In genomic region chr13:54575489-54575888, GRCm38 (mm10) we compare ENCODE assay signal across 8 mouse cellular contexts. TPM values are rescaled to one million over a fixed set of nuclear protein-coding genes. Genes with fewer than 3 reads are reported as not detected.
DNase-seq lines count a peak whose midpoint lies in the region; ATAC-seq and TF ChIP-seq lines count a peak whose summit lies in the region.

No protein-coding gene starts in this region.

- TF ChIP-seq EP300 in ES-Bruce4 (IDR thresholded peaks at IDR 0.05; ENCODE audit: insufficient read depth, low read depth, low read length): no peak

- H3K27me3 ChIP-seq in heart, embryonic 13.5 days (replicated peaks): no peaks in the 10 kb centered on the region
- H3K27me3 ChIP-seq in ES-Bruce4 (ENCODE audit: control insufficient read depth, insufficient read depth, low read length, poor library complexity, severe bottlenecking): no peaks in the 10 kb centered on the region
- H3K27me3 ChIP-seq in forebrain, embryonic 12.5 days: peaks cover 12% of the 10 kb centered on the region
- H3K27me3 ChIP-seq in liver, embryonic 12.5 days (replicated peaks): no peaks in the 10 kb centered on the region; the same call in 1 of the 2 replicates

- peak overlapping the region; percentile 85 for H3K27ac ChIP-seq in heart, embryonic 13.5 days (replicated peaks)
- H3K27ac ChIP-seq in ES-Bruce4 (ENCODE audit: insufficient read depth, low read length): no peak overlapping the region
- no peak overlapping the region for H3K27ac ChIP-seq in forebrain, embryonic 12.5 days
- H3K27ac ChIP-seq in liver, embryonic 12.5 days: peak overlapping the region; percentile 64; the same call in 1 of the 2 replicates

- no peaks in the 10 kb centered on the region for H3K9me3 ChIP-seq in heart, embryonic 13.5 days
- H3K9me3 ChIP-seq in ES-Bruce4 (replicated peaks; ENCODE audit: control insufficient read depth, insufficient read depth, low read length, poor library complexity, severe bottlenecking): no peaks in the 10 kb centered on the region
- no peaks in the 10 kb centered on the region for H3K9me3 ChIP-seq in forebrain, embryonic 12.5 days
- H3K9me3 ChIP-seq in liver, embryonic 12.5 days (replicated peaks): no peaks in the 10 kb centered on the region

- TF ChIP-seq CTCF in ES-Bruce4 (IDR thresholded peaks at IDR 0.05; ENCODE audit: low read depth, low read length): no peak

- intact Hi-C loops in gastrocnemius, postnatal 36 days (cut with DNase I): no loop called here

- peaks cover 43% of the 10 kb centered on the region for H3K36me3 ChIP-seq in heart, embryonic 13.5 days
- peaks cover 5% of the 10 kb centered on the region; the same call in 1 of the 2 replicates for H3K36me3 ChIP-seq in ES-Bruce4 (ENCODE audit: control insufficient read depth, insufficient read depth, low read length, poor library complexity, severe bottlenecking)
- peaks cover 37% of the 10 kb centered on the region for H3K36me3 ChIP-seq in forebrain, embryonic 12.5 days (replicated peaks)
- peaks cover 19% of the 10 kb centered on the region for H3K36me3 ChIP-seq in liver, embryonic 12.5 days

- peak overlapping the region; percentile 94 for H3K9ac ChIP-seq in heart, embryonic 13.5 days
- H3K9ac ChIP-seq in ES-Bruce4 (ENCODE audit: low read depth, poor library complexity, severe bottlenecking): peak overlapping the region; percentile 81
- H3K9ac ChIP-seq in forebrain, embryonic 12.5 days: peak overlapping the region; percentile 90
- peak overlapping the region; percentile 77 for H3K9ac ChIP-seq in liver, embryonic 12.5 days

- 4% methylated on average over 19 of the region's 19 CpGs for WGBS in heart, embryonic 13.5 days
- WGBS in forebrain, embryonic 12.5 days: 3% methylated on average over 19 of the region's 19 CpGs
- 5% methylated on average over 19 of the region's 19 CpGs for WGBS in liver, embryonic 12.5 days (ENCODE audit: insufficient replicate concordance)

- no peak for TF ChIP-seq POLR2A in ES-Bruce4 (IDR thresholded peaks at IDR 0.05; ENCODE audit: insufficient read depth, low read length)

- H3K4me3 ChIP-seq in heart, embryonic 13.5 days: peak overlapping the region; percentile 92
- H3K4me3 ChIP-seq in ES-Bruce4 (ENCODE audit: low read depth, low read length): peak overlapping the region; percentile 85
- peak overlapping the region; percentile 86 for H3K4me3 ChIP-seq in forebrain, embryonic 12.5 days (replicated peaks)
- peak overlapping the region; percentile 74 for H3K4me3 ChIP-seq in liver, embryonic 12.5 days

- H3K4me2 ChIP-seq in heart, embryonic 13.5 days: peak overlapping the region; percentile 83
- peak overlapping the region; percentile 82 for H3K4me2 ChIP-seq in forebrain, embryonic 12.5 days
- H3K4me2 ChIP-seq in liver, embryonic 12.5 days: peak overlapping the region; percentile 94

- H3K4me1 ChIP-seq in heart, embryonic 13.5 days: peaks cover 30% of the 10 kb centered on the region
- no peaks in the 10 kb centered on the region for H3K4me1 ChIP-seq in ES-Bruce4 (ENCODE audit: control insufficient read depth, insufficient read depth, low read length)
- H3K4me1 ChIP-seq in forebrain, embryonic 12.5 days: peaks cover 38% of the 10 kb centered on the region
- H3K4me1 ChIP-seq in liver, embryonic 12.5 days: peaks cover 41% of the 10 kb centered on the region

- no peak for DNase-seq in heart, adult 18-20 months
- no peak for DNase-seq in frontal cortex, postnatal 36 days (ENCODE audit: low spot score in 2 of 2)
- DNase-seq in cerebellum, adult 9-11 months: no peak
- no peak for DNase-seq in gastrocnemius, postnatal 36 days

- ATAC-seq in heart, embryonic 13.5 days (ENCODE audit: extremely low read depth, insufficient number of reproducible peaks, low FRiP score, low TSS enrichment): no peak
- peak; percentile 31; the same call in 1 of the 2 replicates for ATAC-seq in forebrain, embryonic 12.5 days (ENCODE audit: low FRiP score)
- ATAC-seq in liver, embryonic 12.5 days: no peak

RNA-seq across cellular contexts. Expression of gene Arl10, which starts 0.7 kb away (rescaled TPM):
- polyA plus RNA-seq in heart, embryonic 13.5 days (2015; fragmentation: Nextera tagmentation; extraction: Ambion mirVana): 19.0 and 19.2 TPM in 2 replicates
- 1 to 10 TPM; 5.0 to 5.3 TPM for total RNA-seq in heart, adult 18-20 months (2021)
- 10.3 and 11.1 TPM in 2 replicates for polyA plus RNA-seq in ES-Bruce4 (2011; ENCODE audit: insufficient read depth, insufficient read length, low read depth, missing spikeins)
- polyA plus RNA-seq in forebrain, embryonic 12.5 days (2016; fragmentation: Nextera tagmentation; extraction: Ambion mirVana): 44.4 and 50.3 TPM in 2 replicates
- 10.7 and 10.9 TPM in 2 replicates for polyA plus RNA-seq in liver, embryonic 12.5 days (2016; fragmentation: Nextera tagmentation; extraction: Ambion mirVana)
- total RNA-seq in gastrocnemius, postnatal 36 days (2021): 1 to 10 TPM; 2.5 to 3.0 TPM

RNA-seq across cellular contexts. Expression of gene 4833439L19Rik, which starts 10.3 kb away (rescaled TPM):
- polyA plus RNA-seq in heart, embryonic 13.5 days (2015; fragmentation: Nextera tagmentation; extraction: Ambion mirVana): 110 and 122 TPM in 2 replicates
- 100 to 1,000 TPM in 1 of 2 experiments, 10 to 100 TPM in 1; 94.5 to 102 TPM for total RNA-seq in heart, adult 18-20 months (2021)
- 110 and 111 TPM in 2 replicates for polyA plus RNA-seq in ES-Bruce4 (2011; ENCODE audit: insufficient read depth, insufficient read length, low read depth, missing spikeins)
- polyA plus RNA-seq in forebrain, embryonic 12.5 days (2016; fragmentation: Nextera tagmentation; extraction: Ambion mirVana): 243 and 259 TPM in 2 replicates
- polyA plus RNA-seq in liver, embryonic 12.5 days (2016; fragmentation: Nextera tagmentation; extraction: Ambion mirVana): 66.8 and 69.3 TPM in 2 replicates
- total RNA-seq in gastrocnemius, postnatal 36 days (2021): 100 to 1,000 TPM; 171 to 180 TPM

RNA-seq across cellular contexts. Expression of gene Nop16, which starts 14.4 kb away (rescaled TPM):
- 60.6 and 60.9 TPM in 2 replicates for polyA plus RNA-seq in heart, embryonic 13.5 days (2015; fragmentation: Nextera tagmentation; extraction: Ambion mirVana)
- total RNA-seq in heart, adult 18-20 months (2021): 10 to 100 TPM; 13.7 to 16.4 TPM
- 61.8 and 65.5 TPM in 2 replicates for polyA plus RNA-seq in ES-Bruce4 (2011; ENCODE audit: insufficient read depth, insufficient read length, low read depth, missing spikeins)
- 60.4 and 62.0 TPM in 2 replicates for polyA plus RNA-seq in forebrain, embryonic 12.5 days (2016; fragmentation: Nextera tagmentation; extraction: Ambion mirVana)
- 82.4 and 85.5 TPM in 2 replicates for polyA plus RNA-seq in liver, embryonic 12.5 days (2016; fragmentation: Nextera tagmentation; extraction: Ambion mirVana)
- total RNA-seq in gastrocnemius, postnatal 36 days (2021): 10 to 100 TPM; 17.7 to 17.9 TPM

RNA-seq across cellular contexts. Expression of gene Higd2a, which starts 14.5 kb away (rescaled TPM):
- polyA plus RNA-seq in heart, embryonic 13.5 days (2015; fragmentation: Nextera tagmentation; extraction: Ambion mirVana): 229 and 258 TPM in 2 replicates
- total RNA-seq in heart, adult 18-20 months (2021): 100 to 1,000 TPM; 185 to 190 TPM
- polyA plus RNA-seq in ES-Bruce4 (2011; ENCODE audit: insufficient read depth, insufficient read length, low read depth, missing spikeins): 104 and 116 TPM in 2 replicates
- 166 and 167 TPM in 2 replicates for polyA plus RNA-seq in forebrain, embryonic 12.5 days (2016; fragmentation: Nextera tagmentation; extraction: Ambion mirVana)
- 127 and 135 TPM in 2 replicates for polyA plus RNA-seq in liver, embryonic 12.5 days (2016; fragmentation: Nextera tagmentation; extraction: Ambion mirVana)
- 100 to 1,000 TPM; 145 to 149 TPM for total RNA-seq in gastrocnemius, postnatal 36 days (2021)

RNA-seq across cellular contexts. Expression of gene Cltb, which starts 35.7 kb away (rescaled TPM):
- polyA plus RNA-seq in heart, embryonic 13.5 days (2015; fragmentation: Nextera tagmentation; extraction: Ambion mirVana): 44.6 and 50.3 TPM in 2 replicates
- total RNA-seq in heart, adult 18-20 months (2021): 10 to 100 TPM; 87.8 to 97.2 TPM
- 27.5 and 30.2 TPM in 2 replicates for polyA plus RNA-seq in ES-Bruce4 (2011; ENCODE audit: insufficient read depth, insufficient read length, low read depth, missing spikeins)
- polyA plus RNA-seq in forebrain, embryonic 12.5 days (2016; fragmentation: Nextera tagmentation; extraction: Ambion mirVana): 32.7 and 34.6 TPM in 2 replicates
- polyA plus RNA-seq in liver, embryonic 12.5 days (2016; fragmentation: Nextera tagmentation; extraction: Ambion mirVana): 51.2 and 52.6 TPM in 2 replicates
- total RNA-seq in gastrocnemius, postnatal 36 days (2021): 100 to 1,000 TPM; 132 to 139 TPM

Comparison
In these comparisons a context has a peak if more than half of its experiments do, and no peak if none do; other contexts are left out.
1. H3K27ac ChIP-seq: peak in heart, embryonic 13.5 days (single experiment) and liver, embryonic 12.5 days (single experiment); none in ES-Bruce4 (single experiment) and forebrain, embryonic 12.5 days (single experiment).
2. Peak in every context shown above with its lines, with median percentiles within 50 percentile points of each other: H3K4me2 ChIP-seq, H3K4me3 ChIP-seq and H3K9ac ChIP-seq.